Mouse (Mus musculus) adrenal gland, postnatal 10 days (tissue): ENCODE measurements around the gene Syt11. TPM values are rescaled to one million over a fixed set of nuclear protein-coding genes. Genes with fewer than 3 reads are reported as not detected.
"Not testable (repeated sequence)": the region's sequence is repeated elsewhere in the genome, so short reads cannot be mapped to it uniquely, and the experiment has no call there.

ENCODE experiments used
- DNase-seq: peaks from one replicate; pipeline ENCODE4 v3.0.0; 2021; ENCODE audit warnings: mixed read lengths
- total RNA-seq, 2 experiments: library from RNA; stranded (reverse); gene quantifications; 2 replicates each; pipeline ENCODE4 v1.2.3; 2021

Gene Syt11
- total RNA-seq, 2 experiments from 2014 or later: 10.5 to 18.4 TPM

DNA sequence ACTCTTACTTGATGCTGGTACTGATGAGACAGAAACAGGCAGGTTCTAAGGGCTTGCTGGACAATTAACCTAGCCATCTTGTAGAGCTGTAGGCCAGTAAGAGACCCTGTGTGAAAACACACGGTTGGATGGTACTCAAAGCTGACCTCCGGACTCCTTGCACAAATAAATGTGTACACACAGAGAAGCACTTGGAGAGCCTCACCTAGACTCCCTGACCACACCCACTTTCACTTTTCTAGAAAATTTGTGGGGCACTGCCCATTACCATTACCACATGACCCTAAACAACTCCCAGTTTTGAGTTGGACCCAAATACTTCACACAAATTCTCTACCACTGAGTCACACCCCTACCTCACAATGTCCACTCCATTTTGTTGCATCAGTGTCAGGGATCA, 38.4 kb downstream of the Syt11 start:
- no peak for DNase-seq

GRCm38 (mm10) chr3:88719098-88719497, 55.9 kb downstream of the Syt11 start:
- DNase-seq: peak; percentile 66

DNA sequence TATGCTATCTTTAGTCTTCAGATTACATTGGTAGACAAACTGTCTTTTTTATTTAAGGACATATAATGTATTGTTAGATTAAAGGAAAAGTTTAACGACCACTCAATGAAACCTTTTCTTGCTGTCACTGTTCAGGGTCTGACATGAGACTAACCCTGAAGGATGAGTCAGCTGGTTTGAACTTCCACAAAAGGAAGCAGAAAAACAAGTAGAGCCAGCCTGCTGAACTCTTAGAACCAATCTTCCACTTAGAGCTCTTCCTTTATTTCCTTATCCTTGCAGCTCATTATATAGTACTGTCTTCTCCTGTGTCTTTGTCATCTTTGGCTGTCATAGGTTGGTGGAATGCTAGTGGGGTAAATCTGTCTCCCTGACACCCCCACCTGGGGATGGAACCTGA, 57.1 kb downstream of the Syt11 start:
- DNase-seq: no peak

GRCm38 (mm10) chr3:88717198-88717798, 57.7 kb downstream of the Syt11 start:
- peak; percentile 37 for DNase-seq

DNA sequence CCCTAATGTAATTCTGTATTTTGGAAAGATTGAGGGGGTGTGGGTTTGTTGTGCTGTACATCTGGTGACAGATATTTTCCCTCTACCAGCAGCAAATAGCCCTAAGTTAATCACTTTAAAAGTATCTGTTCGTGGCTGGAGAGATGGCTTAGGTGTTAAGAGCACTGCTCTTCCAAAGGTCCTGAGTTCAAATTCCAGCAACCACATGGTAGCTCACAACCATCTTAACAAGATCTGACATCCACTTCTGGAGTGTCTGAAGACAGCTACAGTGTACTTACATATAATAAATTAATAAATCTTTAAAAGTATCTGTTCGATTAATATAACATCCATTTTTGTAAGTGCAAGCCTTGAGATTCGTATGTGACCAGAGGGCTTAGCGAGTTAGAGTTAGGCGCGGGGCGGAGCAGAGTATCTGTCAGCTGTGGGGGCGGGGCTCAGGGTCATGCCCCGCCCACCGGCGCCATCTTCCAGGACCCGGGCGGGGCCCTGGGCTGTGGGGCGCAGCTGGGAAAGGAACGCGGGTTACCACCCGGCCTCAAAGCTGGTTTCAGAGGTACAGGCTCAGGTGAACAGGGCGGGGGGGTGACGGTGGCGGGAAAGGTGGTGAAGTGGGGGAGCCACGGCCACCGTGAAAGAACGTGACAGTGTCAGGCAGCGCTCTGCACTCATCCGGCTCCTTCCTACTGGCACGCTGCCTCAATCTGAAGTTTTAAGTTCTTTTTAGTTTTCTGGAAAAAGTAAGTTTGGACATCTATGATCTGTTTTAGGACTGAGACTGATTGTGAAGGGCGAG, 58.4 kb downstream of the Syt11 start, which contains the start of gene Rit1:
Gene Rit1 (plus strand): TSS at position 440 of the 799 bp plus-strand sequence.
- DNase-seq: peak; percentile 93

GRCm38 (mm10) chr3:88715716-88716115, 59.2 kb downstream of the Syt11 start:
- DNase-seq: not testable (repeated sequence)

GRCm38 (mm10) chr3:88714725-88715124, 60.2 kb downstream of the Syt11 start:
- DNase-seq: no peak

GRCm38 (mm10) chr3:88713709-88714108, 61.3 kb downstream of the Syt11 start:
- DNase-seq: no peak

- no peak for DNase-seq
Observed at GRCm38 (mm10) chr3:88701222-88701621, 73.7 kb downstream of the Syt11 start.

GRCm38 (mm10) chr3:88700247-88700646, 74.7 kb downstream of the Syt11 start:
- DNase-seq: no peak

GRCm38 (mm10) chr3:88698834-88699233, 76.1 kb downstream of the Syt11 start:
- DNase-seq: no peak

DNA sequence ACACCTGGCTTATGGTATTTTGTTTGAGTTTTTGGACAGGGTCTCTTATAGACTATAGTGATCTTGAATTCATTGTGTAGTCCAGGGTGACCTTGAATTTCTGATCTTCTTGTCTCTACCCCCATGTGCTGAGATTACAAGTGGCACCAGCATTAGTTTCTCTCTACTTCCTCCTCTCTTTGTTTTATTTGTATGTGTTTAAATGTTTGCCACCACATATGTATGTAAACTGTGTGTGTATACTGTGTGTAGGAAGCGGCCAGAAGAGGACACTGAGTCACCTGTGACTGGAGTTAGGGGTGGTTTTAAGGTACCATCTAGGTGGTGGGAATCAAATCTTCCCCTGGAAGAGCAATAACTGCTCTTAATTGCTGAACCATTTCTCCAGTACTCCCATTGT, 76.9 kb downstream of the Syt11 start:
- DNase-seq: no peak

- DNase-seq: no peak
Observed at GRCm38 (mm10) chr3:88695545-88695944, 79.4 kb downstream of the Syt11 start.

Other genes starting within 250 kb of the Syt11 start
- gene Mex3a, start 242.8 kb downstream of the Syt11 start, total RNA-seq: 1 to 10 TPM; 5.5 to 5.6 TPM
- not detected for gene Rab25, start 226.9 kb downstream of the Syt11 start, total RNA-seq
- 100 to 1,000 TPM; 131 to 132 TPM for gene Lamtor2, start 222.1 kb downstream of the Syt11 start, total RNA-seq
- gene Ubqln4, start 221.4 kb downstream of the Syt11 start, total RNA-seq: 10 to 100 TPM; 63.9 to 73.1 TPM
- gene Ssr2, start 199.3 kb downstream of the Syt11 start, total RNA-seq: 100 to 1,000 TPM; 221 to 247 TPM
- gene Arhgef2, start 169.2 kb downstream of the Syt11 start, total RNA-seq: 10 to 100 TPM; 51.4 to 71.5 TPM
- gene Rxfp4, start 122.0 kb downstream of the Syt11 start, total RNA-seq: not detected
- gene Khdc4, start 89.4 kb downstream of the Syt11 start, total RNA-seq: 10 to 100 TPM; 46.7 to 60.5 TPM
- 10 to 100 TPM; 39.0 to 44.9 TPM for gene Rit1, start 58.3 kb downstream of the Syt11 start, total RNA-seq
- gene Gon4l, start 60.1 kb upstream of the Syt11 start, total RNA-seq: 10 to 100 TPM; 22.7 to 29.2 TPM
- gene Msto1, start 138.8 kb upstream of the Syt11 start, total RNA-seq: 10 to 100 TPM; 23.9 to 27.2 TPM
- gene Ash1l, start 175.5 kb upstream of the Syt11 start, total RNA-seq: 10 to 100 TPM; 34.4 to 44.4 TPM
- 100 to 1,000 TPM; 114 to 128 TPM for gene Dap3, start 176.0 kb upstream of the Syt11 start, total RNA-seq